Mouse (Mus musculus) stomach, postnatal 0 days (tissue): ENCODE measurements around the gene Fam83f.

Experiments used
- CTCF ChIP-seq: IDR thresholded peaks from 2 replicates; pipeline ENCODE4 v1.5.1; 2016; ENCODE audit warnings: antibody characterized with exemption, low read depth, mild to moderate bottlenecking, moderate library complexity
- EP300 ChIP-seq: optimal IDR thresholded peaks from 2 replicates; pipeline ENCODE3; 2016; ENCODE audit warnings: antibody characterized with exemption

- no peak for TF ChIP-seq CTCF
- TF ChIP-seq EP300 = no peak
Observed at GRCm38 (mm10) chr15:80641702-80642435, 29.8 kb upstream of the Fam83f start.
